Mouse (Mus musculus): ENCODE measurements around the gene Ripk4. TPM values are rescaled to one million over a fixed set of nuclear protein-coding genes. Genes with fewer than 3 reads are reported as not detected.

The Ripk4 gene
- polyA plus RNA-seq, 1 experiment from 2014 or later = 0.99 TPM

DNA sequence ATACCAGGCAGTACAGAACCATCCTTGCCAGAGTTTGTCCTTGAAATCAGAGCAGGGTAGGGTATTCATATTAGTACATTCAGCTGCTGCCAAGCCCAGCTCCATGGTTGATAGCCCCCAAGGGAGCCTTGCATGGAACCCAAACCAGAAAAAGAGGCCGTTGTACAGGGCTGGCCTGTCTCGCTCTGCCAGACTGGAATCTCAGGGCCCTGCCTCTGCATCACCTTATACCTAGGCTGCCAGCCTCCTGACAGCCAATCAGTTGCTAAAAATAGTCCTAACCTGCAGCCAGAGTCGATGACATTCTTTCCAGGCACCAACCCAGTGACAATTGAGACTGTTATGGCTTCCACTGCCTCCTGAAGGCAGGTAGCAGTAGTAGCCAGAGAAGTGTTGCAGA is 37.2 kb downstream of the Ripk4 start:
- Histone ChIP-seq H3K9ac (replicated peaks) (no peak overlapping the region), H3K36me3 (no peaks in the 10 kb centered on the region), H3K27ac (replicated peaks) (no peak overlapping the region), H3K4me1 (no peaks in the 10 kb centered on the region), H3K27me3 (no peaks in the 10 kb centered on the region), H3K4me2 (replicated peaks) (no peak overlapping the region), H3K4me3 (no peak overlapping the region), H3K9me3 (no peaks in the 10 kb centered on the region)
- 85% methylated on average over 3 of the region's 3 CpGs for WGBS
- ATAC-seq (ENCODE audit: low FRiP score, low read depth) = no peak

DNA sequence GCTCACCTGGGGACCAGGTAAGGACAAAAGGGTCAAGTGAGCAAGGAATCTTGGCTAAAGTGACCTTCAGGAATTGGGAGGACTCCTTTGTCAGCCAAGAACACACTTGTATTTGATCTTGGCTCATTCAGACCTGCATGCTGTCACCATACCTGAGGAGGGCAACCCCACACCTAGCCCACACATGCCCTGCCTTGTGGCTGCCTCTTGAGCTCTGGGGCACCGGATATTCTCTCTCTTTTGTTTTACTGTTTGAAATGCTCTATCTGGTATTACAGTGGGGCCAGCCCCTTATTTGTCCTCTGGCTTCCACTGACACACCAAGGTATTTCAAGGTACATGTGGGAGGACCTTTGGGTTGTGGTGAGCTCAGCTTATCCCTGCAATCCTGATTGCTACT is 43.5 kb downstream of the Ripk4 start:
- H3K4me2 ChIP-seq (replicated peaks) = no peak overlapping the region
- H3K4me1 ChIP-seq = no peaks in the 10 kb centered on the region
- no peak overlapping the region for H3K27ac ChIP-seq (replicated peaks)
- H3K9ac ChIP-seq (replicated peaks) = no peak overlapping the region
- H3K27me3 ChIP-seq = no peaks in the 10 kb centered on the region
- WGBS = 89% methylated on average over 1 of the region's 1 CpGs
- no peak overlapping the region for H3K4me3 ChIP-seq
- no peaks in the 10 kb centered on the region for H3K9me3 ChIP-seq
- H3K36me3 ChIP-seq = no peaks in the 10 kb centered on the region
- no peak for ATAC-seq (ENCODE audit: low FRiP score, low read depth)

DNA sequence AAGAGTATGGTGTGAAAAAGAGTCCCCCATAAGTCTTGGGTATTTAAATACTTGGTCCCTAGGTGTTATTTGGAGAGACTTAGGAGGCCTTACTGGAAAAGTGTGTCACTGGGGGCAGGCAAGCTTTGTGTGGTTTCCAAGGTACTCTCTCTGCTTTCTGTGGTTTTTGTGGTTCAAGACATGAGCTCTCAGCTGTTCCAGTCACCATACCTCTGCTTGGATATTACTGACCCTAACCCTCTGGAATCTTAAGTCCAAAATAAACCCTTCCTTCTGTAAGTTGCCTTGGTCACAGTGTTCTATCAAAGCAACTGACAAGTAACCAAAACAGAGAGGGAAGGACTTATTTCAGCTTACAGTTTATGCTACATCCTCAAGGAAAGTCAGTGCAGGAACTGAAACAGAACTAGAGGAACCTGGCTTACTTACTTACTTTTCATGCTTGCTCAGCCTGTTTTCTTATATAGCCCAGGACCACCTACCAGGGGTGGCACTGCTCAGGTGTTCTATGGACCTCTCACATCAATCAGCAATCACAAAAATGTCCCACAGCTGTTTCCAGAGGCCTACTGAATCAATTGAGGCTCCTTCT is 44.1 kb downstream of the Ripk4 start:
- Histone ChIP-seq H3K4me2 (replicated peaks) (no peak overlapping the region), H3K27ac (replicated peaks) (no peak overlapping the region), H3K4me1 (no peaks in the 10 kb centered on the region), H3K36me3 (no peaks in the 10 kb centered on the region), H3K4me3 (no peak overlapping the region), H3K9ac (replicated peaks) (no peak overlapping the region), H3K9me3 (no peaks in the 10 kb centered on the region), H3K27me3 (no peaks in the 10 kb centered on the region)
- ATAC-seq (ENCODE audit: low FRiP score, low read depth) = no peak

DNA sequence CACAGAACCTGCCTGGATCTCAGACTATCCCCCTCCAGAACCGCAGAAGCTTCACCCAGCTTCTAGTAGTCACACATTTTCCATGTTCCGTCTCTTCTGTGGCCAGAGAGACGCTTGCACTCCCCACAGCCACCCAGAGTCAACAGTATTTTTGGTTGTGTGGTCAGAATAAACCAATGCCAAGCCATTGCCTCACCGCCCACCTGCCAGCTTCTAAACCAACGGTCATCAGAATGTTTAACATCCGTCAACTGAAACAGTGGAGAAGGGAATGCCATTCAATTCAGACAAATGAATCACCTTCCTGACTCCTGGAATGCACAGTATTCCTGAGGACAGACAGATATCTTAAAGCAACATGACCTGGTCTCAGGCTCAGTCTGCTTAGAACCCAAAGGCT is 47.0 kb downstream of the Ripk4 start:
- ATAC-seq (ENCODE audit: low FRiP score, low read depth) = no peak
- H3K27me3 ChIP-seq = no peaks in the 10 kb centered on the region
- 87% methylated on average over 6 of the region's 6 CpGs for WGBS
- no peak overlapping the region for H3K9ac ChIP-seq (replicated peaks)
- H3K4me2 ChIP-seq (replicated peaks) = no peak overlapping the region
- H3K36me3 ChIP-seq = no peaks in the 10 kb centered on the region
- H3K4me3 ChIP-seq = no peak overlapping the region
- no peaks in the 10 kb centered on the region for H3K9me3 ChIP-seq
- H3K27ac ChIP-seq (replicated peaks) = no peak overlapping the region
- no peaks in the 10 kb centered on the region for H3K4me1 ChIP-seq

DNA sequence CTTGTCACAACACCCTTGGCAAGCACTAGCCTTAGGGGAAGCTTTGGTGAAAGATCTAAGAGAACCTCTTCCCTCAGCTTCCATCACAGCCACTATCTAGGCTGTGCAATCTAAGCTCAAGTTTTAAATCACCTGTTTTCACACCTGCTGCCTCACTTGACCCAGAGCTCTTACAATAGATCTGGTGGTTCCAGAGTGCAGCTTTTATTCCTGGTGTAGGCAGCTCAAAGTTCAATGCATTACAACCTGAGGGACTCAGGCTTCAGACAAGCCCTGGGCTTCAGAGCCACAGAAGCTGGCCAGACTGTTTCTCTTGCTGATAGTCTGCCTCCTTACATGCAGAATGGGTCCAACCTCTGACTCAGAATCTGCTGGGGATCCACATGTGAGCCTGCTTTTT is 51.5 kb downstream of the Ripk4 start:
- Histone ChIP-seq H3K4me2 (replicated peaks) (no peak overlapping the region), H3K9ac (replicated peaks) (no peak overlapping the region)

DNA sequence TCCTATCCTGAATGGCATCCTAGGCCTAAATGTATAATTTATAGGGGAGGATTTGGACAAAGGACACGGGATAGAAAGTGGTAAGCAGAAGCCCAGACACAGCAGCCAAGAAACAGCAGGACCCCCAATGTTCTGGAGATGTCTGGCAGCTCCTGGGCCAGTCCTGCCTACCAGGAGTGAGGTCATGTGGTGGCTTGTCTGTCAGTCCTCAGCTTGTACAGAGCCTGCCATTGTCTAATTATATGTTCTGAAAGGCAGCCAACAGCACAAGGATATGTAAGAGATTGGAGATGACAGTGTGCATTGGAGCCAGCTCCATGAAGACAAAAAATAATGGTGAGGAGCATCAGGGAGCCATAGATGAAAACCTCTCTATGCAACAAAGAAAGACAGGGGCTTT is 61.7 kb downstream of the Ripk4 start:
- no peak overlapping the region for H3K4me3 ChIP-seq
- no peaks in the 10 kb centered on the region for H3K9me3 ChIP-seq
- no peaks in the 10 kb centered on the region for H3K4me1 ChIP-seq
- no peak overlapping the region for H3K4me2 ChIP-seq (replicated peaks)
- no peak overlapping the region for H3K9ac ChIP-seq (replicated peaks)
- H3K27ac ChIP-seq (replicated peaks) = no peak overlapping the region
- WGBS = 78% methylated on average over 1 of the region's 1 CpGs
- no peaks in the 10 kb centered on the region for H3K36me3 ChIP-seq
- no peaks in the 10 kb centered on the region for H3K27me3 ChIP-seq
- no peak for ATAC-seq (ENCODE audit: low FRiP score, low read depth)

More for the DNA sequence above, 51.5 kb downstream of the Ripk4 start:
- Histone ChIP-seq H3K9me3 (no peaks in the 10 kb centered on the region), H3K27ac (replicated peaks) (no peak overlapping the region), H3K36me3 (no peaks in the 10 kb centered on the region), H3K27me3 (no peaks in the 10 kb centered on the region), H3K4me3 (no peak overlapping the region), H3K4me1 (no peaks in the 10 kb centered on the region)
- ATAC-seq (ENCODE audit: low FRiP score, low read depth) = no peak

DNA sequence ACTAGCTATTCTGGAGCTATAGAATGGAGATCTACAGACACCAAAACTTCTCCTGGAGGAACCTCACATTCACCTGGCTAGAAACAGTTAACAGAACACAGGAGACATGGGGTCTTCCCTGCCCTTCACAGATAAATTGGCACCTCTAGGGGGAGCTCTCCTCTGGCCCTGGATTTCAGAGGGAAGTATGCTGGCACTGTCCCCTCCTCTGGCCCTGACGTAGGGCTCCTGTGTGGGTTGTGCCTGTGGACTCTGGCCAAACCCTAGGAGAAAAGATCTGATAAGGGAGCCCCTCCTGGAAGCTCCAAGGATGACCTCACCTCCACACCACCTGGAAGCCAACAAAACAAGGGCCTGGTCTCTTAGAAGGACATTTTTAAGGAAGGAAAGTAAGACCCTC is 65.8 kb downstream of the Ripk4 start:
- Histone ChIP-seq H3K9ac (replicated peaks) (no peak overlapping the region), H3K9me3 (no peaks in the 10 kb centered on the region), H3K27me3 (no peaks in the 10 kb centered on the region), H3K36me3 (no peaks in the 10 kb centered on the region), H3K4me2 (replicated peaks) (no peak overlapping the region), H3K4me1 (no peaks in the 10 kb centered on the region), H3K4me3 (no peak overlapping the region), H3K27ac (replicated peaks) (no peak overlapping the region)
- 39% methylated on average over 1 of the region's 1 CpGs for WGBS
- no peak for ATAC-seq (ENCODE audit: low FRiP score, low read depth)

DNA sequence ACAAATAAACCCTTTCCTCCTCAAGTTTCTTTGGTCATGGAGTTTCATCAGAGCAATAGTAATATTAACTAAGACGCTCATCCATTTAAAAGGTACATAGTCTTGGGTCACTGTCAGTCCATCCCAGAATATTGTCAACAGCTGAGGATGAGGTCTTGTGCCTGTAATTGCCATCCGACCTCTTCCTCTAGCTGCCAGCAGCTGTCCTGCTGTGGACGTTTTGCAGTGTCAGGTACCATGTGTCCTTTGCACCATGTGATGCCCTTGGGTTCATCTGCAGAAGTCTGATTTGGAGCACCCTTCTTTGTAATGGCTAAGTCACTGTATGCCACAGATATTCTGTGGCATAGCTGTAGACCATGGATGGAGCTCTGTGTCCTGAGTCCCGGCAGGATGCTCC is 67.9 kb downstream of the Ripk4 start:
- Histone ChIP-seq H3K9me3 (no peaks in the 10 kb centered on the region), H3K36me3 (no peaks in the 10 kb centered on the region), H3K4me3 (no peak overlapping the region), H3K9ac (replicated peaks) (no peak overlapping the region), H3K4me2 (replicated peaks) (no peak overlapping the region), H3K27ac (replicated peaks) (no peak overlapping the region), H3K27me3 (no peaks in the 10 kb centered on the region), H3K4me1 (no peaks in the 10 kb centered on the region)
- 79% methylated on average over 4 of the region's 4 CpGs for WGBS
- ATAC-seq (ENCODE audit: low FRiP score, low read depth) = no peak

Other genes starting within 250 kb of the Ripk4 start
- not detected in 2 replicates for gene Fam3b, start 249.0 kb downstream of the Ripk4 start, polyA plus RNA-seq (2016; fragmentation: Nextera tagmentation; extraction: Ambion mirVana)
- gene Tmprss2, start 152.6 kb downstream of the Ripk4 start, polyA plus RNA-seq (2016; fragmentation: Nextera tagmentation; extraction: Ambion mirVana) = 0.48 and 0.55 TPM in 2 replicates
- gene Prdm15, start 88.1 kb upstream of the Ripk4 start, polyA plus RNA-seq (2016; fragmentation: Nextera tagmentation; extraction: Ambion mirVana) = 16.5 and 19.2 TPM in 2 replicates
- 15.6 and 15.9 TPM in 2 replicates for gene C2cd2, start 198.8 kb upstream of the Ripk4 start, polyA plus RNA-seq (2016; fragmentation: Nextera tagmentation; extraction: Ambion mirVana)
- gene Zbtb21, start 198.8 kb upstream of the Ripk4 start, polyA plus RNA-seq (2016; fragmentation: Nextera tagmentation; extraction: Ambion mirVana) = 14.7 and 15.9 TPM in 2 replicates
- 16.4 and 17.9 TPM in 2 replicates for gene B230307C23Rik, start 233.5 kb upstream of the Ripk4 start, polyA plus RNA-seq (2016; fragmentation: Nextera tagmentation; extraction: Ambion mirVana)

Measured in midbrain, embryonic 12.5 days (tissue).